Mouse (Mus musculus) limb, embryonic 15.5 days (tissue): Measurements from ENCODE around the gene Adgrb3. TPM values are rescaled to one million over a fixed set of nuclear protein-coding genes. Genes with fewer than 3 reads are reported as not detected.
A peak's percentile ranks its signal among the peaks of the same experiment; 100 is the strongest.

ENCODE experiments used
- ATAC-seq: fragments of 200-750 bp; cut with Nextera tagmentation; 2 replicates; pipeline ENCODE4 v1.8.0; 2017; ENCODE audit warnings: low read depth, moderate TSS enrichment; ENCODE audit not compliant: insufficient number of reproducible peaks, low FRiP score, low TSS enrichment
- H3K27ac ChIP-seq: fragments of 300-500 bp; sonication (generic); 2 replicates; pipeline ENCODE4 v1.5.1; 2015; ENCODE audit warnings: moderate library complexity, mild to moderate bottlenecking, inconsistent platforms
- H3K27me3 ChIP-seq: fragments of 300-500 bp; sonication (generic); 2 replicates; pipeline ENCODE4 v1.6.1; 2015; ENCODE audit warnings: inconsistent platforms
- H3K36me3 ChIP-seq: fragments of 300-500 bp; sonication (generic); 2 replicates; pipeline ENCODE4 v1.6.1; 2015; ENCODE audit warnings: inconsistent platforms
- H3K4me1 ChIP-seq: fragments of 300-500 bp; sonication (generic); 2 replicates; pipeline ENCODE4 v1.6.1; 2015; ENCODE audit warnings: inconsistent platforms
- H3K4me2 ChIP-seq: fragments of 300-500 bp; sonication (generic); 2 replicates; pipeline ENCODE4 v1.6.1; 2015; ENCODE audit warnings: mild to moderate bottlenecking, inconsistent platforms
- H3K4me3 ChIP-seq: fragments of 300-500 bp; sonication (generic); 2 replicates; pipeline ENCODE4 v1.5.1; 2015; ENCODE audit warnings: mild to moderate bottlenecking, inconsistent platforms
- H3K9ac ChIP-seq: fragments of 300-500 bp; sonication (generic); 2 replicates; pipeline ENCODE4 v1.6.1; 2015; ENCODE audit warnings: inconsistent platforms
- H3K9me3 ChIP-seq: fragments of 300-500 bp; sonication (generic); 2 replicates; pipeline ENCODE4 v1.6.1; 2016; ENCODE audit warnings: inconsistent platforms
- WGBS: fragments of 180-500 bp; shearing (Covaris S2); methylation state at CpG from one replicate; pipeline ENCODE4 v1.1.7; 2015; 5-methylcytosine and 5-hydroxymethylcytosine counted together
- polyA plus RNA-seq: library from polyadenylated mRNA; unstranded; fragments of >200 nt; fragmentation: Nextera tagmentation; extraction: Ambion mirVana; gene quantifications from 2 replicates; pipeline ENCODE4 v1.2.1, GENCODE M21; 2015

Adgrb3 gene
- 1.4 and 2.0 TPM in 2 replicates for polyA plus RNA-seq

GRCm38 (mm10) chr1:25828971-25829920 is at the start of gene Adgrb3:
Gene Adgrb3 (minus strand): TSS chr1:25829707.
- Histone ChIP-seq H3K4me1 (peaks cover 12% of the 10 kb centered on the region), H3K36me3 (no peaks in the 10 kb centered on the region), H3K9me3 (no peaks in the 10 kb centered on the region), H3K27me3 (peaks cover 56% of the 10 kb centered on the region), H3K4me2 (peak within 1 kb of the TSS; percentile 93), H3K4me3 (peak within 1 kb of the TSS; percentile 58), H3K27ac (no peak within 1 kb of the TSS), H3K9ac (peak within 1 kb of the TSS; percentile 28; the same call in 1 of the 2 replicates)
- no peak for ATAC-seq
- WGBS: 4% methylated on average over 32 of the region's 32 CpGs

GRCm38 (mm10) chr1:25877526-25877925 is 48.0 kb upstream of the Adgrb3 start:
- WGBS: 89% methylated on average over 5 of the region's 5 CpGs
- Histone ChIP-seq H3K4me3 (no peak overlapping the region), H3K27me3 (no peaks in the 10 kb centered on the region), H3K9ac (no peak overlapping the region), H3K36me3 (no peaks in the 10 kb centered on the region), H3K4me1 (no peaks in the 10 kb centered on the region), H3K4me2 (no peak overlapping the region), H3K27ac (no peak overlapping the region), H3K9me3 (no peaks in the 10 kb centered on the region)
- no peak for ATAC-seq

GRCm38 (mm10) chr1:25857473-25857872 is 28.0 kb upstream of the Adgrb3 start:
- Histone ChIP-seq H3K27me3 (no peaks in the 10 kb centered on the region), H3K9ac (no peak overlapping the region), H3K27ac (no peak overlapping the region), H3K36me3 (no peaks in the 10 kb centered on the region), H3K4me1 (no peaks in the 10 kb centered on the region), H3K4me2 (no peak overlapping the region), H3K9me3 (no peaks in the 10 kb centered on the region), H3K4me3 (no peak overlapping the region)
- WGBS: 76% methylated on average over 2 of the region's 2 CpGs
- no peak for ATAC-seq

- H3K27me3 ChIP-seq: no peaks in the 10 kb centered on the region
- no peak overlapping the region for H3K4me3 ChIP-seq
- no peak overlapping the region for H3K4me2 ChIP-seq
- H3K27ac ChIP-seq: no peak overlapping the region
- no peaks in the 10 kb centered on the region for H3K9me3 ChIP-seq
- ATAC-seq: no peak
- no peaks in the 10 kb centered on the region for H3K4me1 ChIP-seq
- no peak overlapping the region for H3K9ac ChIP-seq
- no peaks in the 10 kb centered on the region for H3K36me3 ChIP-seq
- 34% methylated on average over 2 of the region's 2 CpGs for WGBS
Measured at GRCm38 (mm10) chr1:25854451-25854978, 25.0 kb upstream of the Adgrb3 start.

GRCm38 (mm10) chr1:25832260-25832659 is 2.8 kb upstream of the Adgrb3 start:
- H3K36me3 ChIP-seq: no peaks in the 10 kb centered on the region
- ATAC-seq: no peak
- H3K9ac ChIP-seq: no peak overlapping the region
- no peak overlapping the region for H3K4me3 ChIP-seq
- 76% methylated on average over 6 of the region's 6 CpGs for WGBS
- H3K9me3 ChIP-seq: no peaks in the 10 kb centered on the region
- H3K4me1 ChIP-seq: peaks cover 12% of the 10 kb centered on the region
- H3K4me2 ChIP-seq: no peak overlapping the region
- H3K27ac ChIP-seq: no peak overlapping the region
- H3K27me3 ChIP-seq: peaks cover 45% of the 10 kb centered on the region

GRCm38 (mm10) chr1:25831521-25831900 is 2.0 kb upstream of the Adgrb3 start:
- Histone ChIP-seq H3K4me2 (no peak overlapping the region), H3K9me3 (no peaks in the 10 kb centered on the region), H3K27ac (no peak overlapping the region), H3K9ac (no peak overlapping the region), H3K27me3 (peaks cover 48% of the 10 kb centered on the region), H3K4me3 (no peak overlapping the region), H3K36me3 (no peaks in the 10 kb centered on the region), H3K4me1 (peaks cover 12% of the 10 kb centered on the region)
- 46% methylated on average over 2 of the region's 2 CpGs for WGBS
- ATAC-seq: no peak

GRCm38 (mm10) chr1:25830757-25831520 is 1.4 kb upstream of the Adgrb3 start:
- Histone ChIP-seq H3K4me1 (peaks cover 12% of the 10 kb centered on the region), H3K27me3 (peaks cover 49% of the 10 kb centered on the region), H3K4me3 (peak overlapping the region; percentile 58), H3K4me2 (peak overlapping the region; percentile 93), H3K9ac (no peak overlapping the region), H3K36me3 (no peaks in the 10 kb centered on the region), H3K27ac (no peak overlapping the region), H3K9me3 (no peaks in the 10 kb centered on the region)
- no peak for ATAC-seq
- 6% methylated on average over 15 of the region's 15 CpGs for WGBS

- H3K27me3 ChIP-seq: peaks cover 56% of the 10 kb centered on the region
- no peaks in the 10 kb centered on the region for H3K36me3 ChIP-seq
- peak overlapping the region; percentile 93 for H3K4me2 ChIP-seq
- H3K9ac ChIP-seq: peak overlapping the region; percentile 28; the same call in 1 of the 2 replicates
- ATAC-seq: no peak
- under 1% methylated on average over 37 of the region's 99 CpGs for WGBS
- H3K27ac ChIP-seq: no peak overlapping the region
- H3K4me1 ChIP-seq: peaks cover 12% of the 10 kb centered on the region
- no peaks in the 10 kb centered on the region for H3K9me3 ChIP-seq
- H3K4me3 ChIP-seq: peak overlapping the region; percentile 58
Measured at GRCm38 (mm10) chr1:25829921-25830751, 629 bp upstream of the Adgrb3 start.

GRCm38 (mm10) chr1:25828071-25828755 is 1.3 kb downstream of the Adgrb3 start:
- no peak overlapping the region for H3K4me2 ChIP-seq
- no peak overlapping the region for H3K4me3 ChIP-seq
- no peak overlapping the region for H3K9ac ChIP-seq
- H3K27me3 ChIP-seq: peaks cover 56% of the 10 kb centered on the region
- no peak for ATAC-seq
- no peaks in the 10 kb centered on the region for H3K36me3 ChIP-seq
- H3K4me1 ChIP-seq: peaks cover 12% of the 10 kb centered on the region
- no peak overlapping the region for H3K27ac ChIP-seq
- no peaks in the 10 kb centered on the region for H3K9me3 ChIP-seq
- 72% methylated on average over 9 of the region's 9 CpGs for WGBS

GRCm38 (mm10) chr1:25827436-25827835 is 2.1 kb downstream of the Adgrb3 start:
- H3K9me3 ChIP-seq: no peaks in the 10 kb centered on the region
- no peak for ATAC-seq
- H3K4me3 ChIP-seq: no peak overlapping the region
- H3K9ac ChIP-seq: no peak overlapping the region
- H3K4me1 ChIP-seq: peaks cover 12% of the 10 kb centered on the region
- peaks cover 55% of the 10 kb centered on the region for H3K27me3 ChIP-seq
- no peak overlapping the region for H3K27ac ChIP-seq
- H3K36me3 ChIP-seq: no peaks in the 10 kb centered on the region
- no peak overlapping the region for H3K4me2 ChIP-seq
- 63% methylated on average over 9 of the region's 9 CpGs for WGBS

- no peak overlapping the region for H3K4me2 ChIP-seq
- no peak overlapping the region for H3K27ac ChIP-seq
- 6% methylated on average over 7 of the region's 7 CpGs for WGBS
- H3K9ac ChIP-seq: no peak overlapping the region
- peaks cover 12% of the 10 kb centered on the region for H3K4me1 ChIP-seq
- ATAC-seq: no peak
- H3K36me3 ChIP-seq: no peaks in the 10 kb centered on the region
- peaks cover 49% of the 10 kb centered on the region for H3K27me3 ChIP-seq
- H3K9me3 ChIP-seq: no peaks in the 10 kb centered on the region
- H3K4me3 ChIP-seq: no peak overlapping the region
Measured at GRCm38 (mm10) chr1:25826771-25827170, 2.7 kb downstream of the Adgrb3 start.
